Mouse (Mus musculus): ENCODE results near the gene Golga4. TPM values are rescaled to one million over a fixed set of nuclear protein-coding genes. Genes with fewer than 3 reads are reported as not detected.

The Golga4 gene
- polyA plus RNA-seq, 1 experiment from 2014 or later = 96.8 TPM

GRCm38 (mm10) chr9:118618732-118619250 is 112.7 kb downstream of the Golga4 start:
- in situ Hi-C loops (cut with MboI; ENCODE audit: low pct_unique_long_range_greater_than_20kb) = no loop called here
- TF ChIP-seq CTCF (IDR thresholded peaks at IDR 0.05) = no peak
- no peaks in the 10 kb centered on the region for H3K27me3 ChIP-seq
- no peak for DNase-seq (ENCODE audit: low read depth, low spot score)
- ChIA-PET POLR2A (interaction anchor here (0.6 kb wide), 1 partner anchor 145 kb away, joined by 3 read pairs; no protein-coding TSS in a partner anchor), CTCF (interaction anchor here (1.0 kb wide), 1 partner anchor 11 kb away, joined by 3 read pairs; no protein-coding TSS in a partner anchor)
- no peak for ATAC-seq

- ATAC-seq = no peak
- POLR2A ChIA-PET = no interaction called here
- no peak for TF ChIP-seq CTCF (IDR thresholded peaks at IDR 0.05)
- no peaks in the 10 kb centered on the region for H3K27me3 ChIP-seq
- CTCF ChIA-PET = no interaction called here
- no peak for DNase-seq (ENCODE audit: low read depth, low spot score)
- in situ Hi-C loops (cut with MboI; ENCODE audit: low pct_unique_long_range_greater_than_20kb) = no loop called here
Measured at GRCm38 (mm10) chr9:118620807-118621206, 114.7 kb downstream of the Golga4 start.

GRCm38 (mm10) chr9:118621691-118622090 is 115.6 kb downstream of the Golga4 start:
- TF ChIP-seq CTCF (IDR thresholded peaks at IDR 0.05) = no peak
- no peak for ATAC-seq
- POLR2A ChIA-PET = interaction anchor here (1.3 kb wide), 1 partner anchor 12 kb away, joined by 4 read pairs; no protein-coding TSS in a partner anchor
- CTCF ChIA-PET = no interaction called here
- no peak for DNase-seq (ENCODE audit: low read depth, low spot score)
- in situ Hi-C loops (cut with MboI; ENCODE audit: low pct_unique_long_range_greater_than_20kb) = no loop called here
- no peaks in the 10 kb centered on the region for H3K27me3 ChIP-seq

- H3K27me3 ChIP-seq = no peaks in the 10 kb centered on the region
- no peak for TF ChIP-seq CTCF (IDR thresholded peaks at IDR 0.05)
- in situ Hi-C loops (cut with MboI; ENCODE audit: low pct_unique_long_range_greater_than_20kb) = no loop called here
- no peak for ATAC-seq
- CTCF ChIA-PET = interaction anchor here (1.4 kb wide), 1 partner anchor 249 kb away, joined by 4 read pairs; no protein-coding TSS in a partner anchor
- no peak for DNase-seq (ENCODE audit: low read depth, low spot score)
- POLR2A ChIA-PET = interaction anchor here (1.3 kb wide), 1 partner anchor 13 kb away, joined by 4 read pairs; no protein-coding TSS in a partner anchor
Measured at GRCm38 (mm10) chr9:118622376-118623166, 116.5 kb downstream of the Golga4 start.

- DNase-seq (ENCODE audit: low read depth, low spot score) = no peak
- ChIA-PET CTCF (interaction anchor here (1.4 kb wide), 1 partner anchor 248 kb away, joined by 4 read pairs; no protein-coding TSS in a partner anchor), POLR2A (no interaction called here)
- no peaks in the 10 kb centered on the region for H3K27me3 ChIP-seq
- no peak for TF ChIP-seq CTCF (IDR thresholded peaks at IDR 0.05)
- in situ Hi-C loops (cut with MboI; ENCODE audit: low pct_unique_long_range_greater_than_20kb) = no loop called here
- no peak for ATAC-seq
Measured at GRCm38 (mm10) chr9:118623483-118623882, 117.4 kb downstream of the Golga4 start.

GRCm38 (mm10) chr9:118624146-118624545 is 118.1 kb downstream of the Golga4 start:
- ATAC-seq (no peak), DNase-seq (ENCODE audit: low read depth, low spot score) (peak; percentile 31)
- POLR2A ChIA-PET = no interaction called here

GRCm38 (mm10) chr9:118629763-118630379 is 123.8 kb downstream of the Golga4 start:
- DNase-seq (ENCODE audit: low read depth, low spot score) (peak; percentile 75), ATAC-seq (peak; percentile 71)
- ChIA-PET CTCF (no interaction called here), POLR2A (interaction anchor here (0.9 kb wide), 1 partner anchor 17 kb away, joined by 3 read pairs; no protein-coding TSS in a partner anchor)
- in situ Hi-C loops (cut with MboI; ENCODE audit: low pct_unique_long_range_greater_than_20kb) = no loop called here
- H3K27me3 ChIP-seq = no peaks in the 10 kb centered on the region
- no peak for TF ChIP-seq CTCF (IDR thresholded peaks at IDR 0.05)

More at GRCm38 (mm10) chr9:118624146-118624545, 118.1 kb downstream of the Golga4 start:
- no peaks in the 10 kb centered on the region for H3K27me3 ChIP-seq
- in situ Hi-C loops (cut with MboI; ENCODE audit: low pct_unique_long_range_greater_than_20kb) = no loop called here
- TF ChIP-seq CTCF (IDR thresholded peaks at IDR 0.05) = no peak
- CTCF ChIA-PET = interaction anchor here (1.4 kb wide), 1 partner anchor 247 kb away, joined by 4 read pairs; no protein-coding TSS in a partner anchor

Other genes with a start within 250 kb of the Golga4 start
- 0.59 TPM for gene Eomes, start 28.1 kb upstream of the Golga4 start, polyA plus RNA-seq (2021)
- 27.9 TPM for gene Itga9, start 100.4 kb downstream of the Golga4 start, polyA plus RNA-seq (2021)